Mouse (Mus musculus): ENCODE measurements around the gene Ankrd37. TPM values are rescaled to one million over a fixed set of nuclear protein-coding genes. Genes with fewer than 3 reads are reported as not detected.

The Ankrd37 gene
- 10 to 100 TPM in 1 of 2 experiments, 1 to 10 TPM in 1; 9.2 to 14.3 TPM for total RNA-seq (2021)

DNA sequence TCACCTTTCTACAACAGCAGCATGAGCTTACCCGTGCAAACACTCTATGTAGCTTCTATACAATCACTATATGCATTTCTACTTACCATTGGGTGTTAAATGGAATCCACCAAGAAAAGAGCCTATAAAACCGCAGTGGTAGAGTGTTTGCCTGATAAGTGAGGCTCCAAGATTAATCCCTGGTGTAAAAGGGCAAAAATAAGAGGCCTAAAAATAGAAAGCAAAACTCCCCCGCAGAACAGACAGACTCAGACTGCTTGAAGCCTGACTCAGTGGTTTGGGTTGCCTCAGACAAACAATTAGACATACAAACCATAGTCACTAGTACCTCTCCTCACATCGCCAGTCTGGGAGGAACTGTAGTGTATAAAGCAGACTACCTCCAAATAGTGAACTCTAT, at the start of gene Ankrd37:
Ankrd37 (minus strand) TSS at position 112 of the 400 bp plus-strand sequence.
- DNase-seq (ENCODE audit: low spot score in 2 of 2): no peak
- intact Hi-C loops (cut with DNase I): no loop called here

DNA sequence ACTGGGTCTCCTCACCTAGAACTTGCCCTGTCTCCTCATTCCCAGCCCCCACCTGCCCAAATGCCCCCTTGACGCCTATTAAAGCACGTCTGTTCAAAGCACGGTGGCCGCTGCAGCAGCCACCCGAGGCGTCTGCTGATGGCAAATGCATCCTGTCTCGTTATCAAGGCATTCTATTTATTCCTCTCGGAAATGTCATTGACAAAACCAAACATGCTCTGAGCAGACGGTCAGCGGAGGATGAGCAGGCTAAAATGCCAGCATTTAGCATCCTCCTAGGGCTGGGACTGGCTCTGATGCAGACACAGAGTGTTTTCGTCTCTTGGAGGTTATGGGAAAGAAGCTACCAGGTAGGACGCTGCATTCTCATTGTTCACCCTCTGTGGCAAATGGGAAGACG, 34.8 kb upstream of the Ankrd37 start:
- intact Hi-C loops (cut with DNase I): no loop called here

DNA sequence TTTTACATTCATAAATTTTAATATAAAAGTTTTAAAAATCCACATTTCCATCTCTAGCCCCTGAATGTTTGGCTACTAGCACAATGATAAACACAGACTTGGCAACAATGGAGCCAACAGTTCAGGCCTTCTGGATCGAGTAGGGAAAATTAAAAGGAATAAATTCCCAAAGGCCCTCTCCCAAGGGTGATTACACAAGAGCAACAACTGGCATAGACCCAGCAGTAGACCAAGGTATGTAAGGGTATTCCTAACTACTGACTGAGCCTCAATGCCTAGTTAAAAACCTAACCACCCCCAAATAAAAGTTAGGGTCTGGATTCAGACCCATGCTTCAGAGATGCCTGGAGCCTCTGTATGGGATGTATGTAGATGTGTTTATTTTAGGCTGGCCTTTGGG, 34.2 kb upstream of the Ankrd37 start:
- DNase-seq (ENCODE audit: low spot score in 2 of 2): no peak
- intact Hi-C loops (cut with DNase I): no loop called here

More for the DNA sequence above, 34.8 kb upstream of the Ankrd37 start:
- peak; percentile 26 to 56 for DNase-seq (ENCODE audit: low spot score in 2 of 2)

DNA sequence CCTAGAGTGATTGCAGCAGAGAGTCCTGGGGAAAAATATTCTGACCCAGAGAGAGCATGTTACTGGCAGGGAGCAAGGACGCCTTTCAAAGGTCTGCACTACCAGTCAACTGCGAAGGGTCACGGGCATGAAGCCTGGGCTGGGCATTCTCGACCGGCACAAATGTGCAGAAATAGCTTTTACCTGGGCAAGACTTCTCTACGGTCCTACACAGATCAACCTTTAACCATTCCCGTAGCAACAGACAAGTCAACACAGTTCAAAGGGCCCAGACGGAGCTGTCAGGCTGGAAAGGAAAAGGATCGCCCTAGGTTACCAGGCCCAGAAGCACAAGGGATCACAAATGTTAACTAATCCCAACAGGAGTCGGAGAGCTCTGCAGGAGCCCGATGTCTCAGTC, 30.7 kb upstream of the Ankrd37 start:
- no peak for DNase-seq (ENCODE audit: low spot score in 2 of 2)
- intact Hi-C loops (cut with DNase I): no loop called here

DNA sequence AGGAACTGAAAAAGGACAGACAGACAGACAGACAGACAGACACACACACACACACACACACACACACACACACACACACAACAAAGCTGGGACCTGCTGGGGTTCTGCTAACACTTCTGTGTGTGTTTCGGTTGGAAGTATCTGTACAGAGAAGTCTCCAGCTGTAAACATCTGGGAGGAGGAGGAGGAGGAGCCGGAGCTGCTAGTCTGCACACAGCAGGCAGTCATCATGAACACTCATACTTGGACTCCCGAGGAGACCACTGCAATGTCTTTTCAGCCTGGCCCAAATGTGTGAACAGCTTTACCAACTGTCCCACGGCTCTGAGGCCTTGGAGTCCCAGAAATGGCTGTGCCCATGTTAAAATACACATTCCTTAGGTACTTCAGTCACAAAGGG, 18.9 kb upstream of the Ankrd37 start:
- intact Hi-C loops (cut with DNase I): no loop called here

DNA sequence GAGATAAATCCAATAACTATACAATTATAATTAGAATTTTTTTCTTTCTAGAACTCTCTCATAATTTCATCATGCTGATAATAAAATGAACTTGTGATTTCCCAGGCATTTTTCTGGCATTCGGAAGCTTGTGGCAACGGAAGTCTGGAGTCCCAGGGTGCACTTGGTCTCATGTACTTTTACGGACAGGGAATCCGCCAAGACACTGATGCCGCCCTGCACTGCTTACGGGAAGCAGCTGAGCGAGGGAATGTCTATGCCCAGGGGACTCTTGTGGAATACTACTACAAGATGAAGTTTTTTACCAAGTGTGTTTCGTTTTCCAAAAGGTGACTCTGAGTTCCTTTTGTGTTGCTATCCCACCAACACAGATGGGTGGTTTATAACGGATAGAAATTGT, 17.3 kb upstream of the Ankrd37 start:
- intact Hi-C loops (cut with DNase I): no loop called here
- no peak for DNase-seq (ENCODE audit: low spot score in 2 of 2)

More for the DNA sequence above, 18.9 kb upstream of the Ankrd37 start:
- DNase-seq (ENCODE audit: low spot score in 2 of 2): no peak

- intact Hi-C loops (cut with DNase I): no loop called here
- peak in 1 of 2 experiments; percentile 54 for DNase-seq (ENCODE audit: low spot score in 2 of 2)
These were observed 16.7 kb upstream of the Ankrd37 start for GRCm38 (mm10) chr8:46022203-46022602.

- intact Hi-C loops (cut with DNase I): no loop called here
- DNase-seq (ENCODE audit: low spot score in 2 of 2): peak; percentile 28 to 50
These were observed 5.5 kb upstream of the Ankrd37 start for GRCm38 (mm10) chr8:46010746-46011680.

DNA sequence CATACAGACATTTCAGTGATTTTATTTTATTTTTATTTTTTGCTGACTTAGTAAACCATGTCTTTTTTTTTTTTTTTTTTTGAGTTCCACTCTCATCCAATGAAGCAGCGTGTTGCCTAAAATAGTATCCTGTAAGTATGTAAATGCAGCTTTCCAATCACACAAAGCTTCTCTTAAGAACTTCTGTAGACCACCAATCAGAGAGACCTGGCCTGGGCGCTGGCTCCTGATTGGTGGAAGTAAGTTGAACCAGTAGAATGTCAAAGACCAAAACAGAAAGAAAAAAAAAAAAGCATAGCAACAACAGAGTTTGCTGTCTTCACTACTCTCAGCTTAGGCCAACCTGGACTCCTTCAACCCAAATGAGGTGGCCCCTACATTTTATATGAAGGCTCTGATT, 4.8 kb upstream of the Ankrd37 start:
- intact Hi-C loops (cut with DNase I): no loop called here
- peak in 1 of 2 experiments; percentile 20 for DNase-seq (ENCODE audit: low spot score in 2 of 2)

GRCm38 (mm10) chr8:46007050-46007672, 1.7 kb upstream of the Ankrd37 start:
- DNase-seq (ENCODE audit: low spot score in 2 of 2): no peak
- intact Hi-C loops (cut with DNase I): no loop called here

GRCm38 (mm10) chr8:45999784-46000705, 5.5 kb downstream of the Ankrd37 start:
- DNase-seq (ENCODE audit: low spot score in 2 of 2): peak; percentile 97 to 99
- intact Hi-C loops (cut with DNase I): loop anchor here (2.0 kb wide), 2 partner anchors 153 to 163 kb away; partner anchors contain the start of gene Snx25

GRCm38 (mm10) chr8:45999138-45999783, 6.2 kb downstream of the Ankrd37 start, which contains the start of gene Lrp2bp:
Gene Lrp2bp, plus strand, starts transcription at chr8:45999303.
- intact Hi-C loops (cut with DNase I): loop anchor here (2.0 kb wide), 1 partner anchor 164 kb away; no protein-coding TSS in a partner anchor
- peak in 1 of 2 experiments; percentile 30 for DNase-seq (ENCODE audit: low spot score in 2 of 2)

GRCm38 (mm10) chr8:45998228-45998627, 7.3 kb downstream of the Ankrd37 start:
- intact Hi-C loops (cut with DNase I): loop anchor here (2.0 kb wide), 1 partner anchor 165 kb away; no protein-coding TSS in a partner anchor
- no peak for DNase-seq (ENCODE audit: low spot score in 2 of 2)

DNA sequence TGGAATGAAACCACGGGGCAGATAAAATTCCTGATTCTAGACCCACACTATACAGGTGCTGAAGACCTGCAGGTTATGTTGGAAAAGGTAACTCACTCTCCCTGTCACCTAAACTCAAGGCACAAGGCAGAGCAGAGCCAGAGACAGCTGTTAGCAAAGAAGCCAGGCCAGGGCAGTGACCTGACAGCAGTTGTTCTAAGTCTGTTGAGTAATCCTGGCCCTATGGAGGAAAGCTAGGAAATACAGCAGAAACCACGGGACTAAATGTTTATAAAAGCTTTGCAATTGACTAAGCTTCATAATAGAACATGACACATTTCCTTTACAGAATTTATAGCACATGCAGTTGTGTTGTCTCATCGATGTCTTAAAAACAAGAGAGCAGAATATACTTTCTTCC, 9.9 kb downstream of the Ankrd37 start:
- intact Hi-C loops (cut with DNase I): no loop called here
- no peak for DNase-seq (ENCODE audit: low spot score in 2 of 2)

GRCm38 (mm10) chr8:45994111-45994510, 11.4 kb downstream of the Ankrd37 start:
- no peak for DNase-seq (ENCODE audit: low spot score in 2 of 2)

DNA sequence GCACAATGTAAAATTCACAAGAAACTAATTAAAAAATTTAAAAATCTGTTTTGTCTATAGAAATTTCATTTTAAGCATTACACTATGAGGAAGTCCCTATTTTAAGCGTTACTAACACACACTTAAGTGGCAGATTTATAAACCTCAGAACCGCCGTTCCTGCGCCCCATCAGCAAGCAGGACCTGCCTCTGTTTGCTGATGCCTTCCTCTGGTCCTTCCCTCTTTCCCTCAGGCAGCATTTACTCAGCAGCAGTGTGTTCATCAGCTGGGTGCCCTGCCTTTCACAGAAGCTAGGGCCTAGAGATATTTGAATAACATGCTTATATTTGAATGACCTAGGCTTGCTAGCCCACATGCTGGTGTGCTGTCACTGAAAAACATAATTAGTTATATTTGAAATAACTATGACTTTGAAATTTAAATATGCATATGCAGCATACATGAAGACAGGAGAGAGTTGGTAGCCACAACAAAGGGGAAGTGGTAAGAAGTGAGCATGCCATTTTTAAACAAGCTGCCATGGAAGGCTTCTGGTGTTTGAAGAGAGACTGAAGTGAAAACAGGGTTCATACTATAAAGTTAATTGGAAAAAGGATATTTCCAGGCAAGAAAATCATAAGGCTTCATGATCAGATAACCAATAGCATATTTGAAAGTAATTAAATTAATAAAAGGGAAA, 14.7 kb downstream of the Ankrd37 start:
- intact Hi-C loops (cut with DNase I): no loop called here

More at GRCm38 (mm10) chr8:45994111-45994510, 11.4 kb downstream of the Ankrd37 start:
- intact Hi-C loops (cut with DNase I): no loop called here

GRCm38 (mm10) chr8:45988189-45988588, 17.3 kb downstream of the Ankrd37 start:
- no peak for DNase-seq (ENCODE audit: low spot score in 2 of 2)

More for the DNA sequence above, 14.7 kb downstream of the Ankrd37 start:
- DNase-seq (ENCODE audit: low spot score in 2 of 2): no peak

DNA sequence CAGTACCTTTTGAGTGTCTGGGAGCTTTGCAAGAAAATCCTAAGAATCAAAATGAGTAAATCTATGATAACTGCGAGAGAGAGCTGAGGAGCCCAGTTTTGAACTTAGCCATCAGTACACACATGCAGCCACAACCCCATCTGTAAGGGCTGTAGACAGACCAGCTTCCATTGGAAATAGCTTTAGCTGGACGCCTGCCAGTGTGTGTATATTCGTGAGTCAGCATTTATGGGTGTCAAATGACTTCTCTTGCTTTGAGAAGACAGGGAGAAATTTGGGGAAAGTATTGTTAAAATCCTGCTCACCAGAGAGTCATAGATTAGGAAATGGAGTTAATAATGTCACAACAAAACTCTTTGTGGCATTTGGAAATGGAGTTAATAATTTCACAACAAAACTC, 18.8 kb downstream of the Ankrd37 start:
- no peak for DNase-seq (ENCODE audit: low spot score in 2 of 2)
- intact Hi-C loops (cut with DNase I): no loop called here

More at GRCm38 (mm10) chr8:45988189-45988588, 17.3 kb downstream of the Ankrd37 start:
- intact Hi-C loops (cut with DNase I): no loop called here
